Mouse (Mus musculus) heart, embryonic 13.5 days (tissue): ENCODE measurements around the gene Copa. TPM values are rescaled to one million over a fixed set of nuclear protein-coding genes. Genes with fewer than 3 reads are reported as not detected.

Experiments
- ATAC-seq: fragments of 200-750 bp; cut with Nextera tagmentation; 2 replicates; pipeline ENCODE4 v1.8.0; 2017; ENCODE audit warnings: moderate TSS enrichment; ENCODE audit not compliant: insufficient number of reproducible peaks, low FRiP score, low TSS enrichment; ENCODE audit errors: extremely low read depth
- H3K27ac ChIP-seq: fragments of 300-500 bp; sonication (generic); replicated peaks from 2 replicates; pipeline ENCODE4 v1.5.1; 2015; ENCODE audit warnings: moderate library complexity, mild to moderate bottlenecking, inconsistent platforms
- H3K27me3 ChIP-seq: fragments of 300-500 bp; sonication (generic); replicated peaks from 2 replicates; pipeline ENCODE4 v1.6.1; 2015; ENCODE audit warnings: mild to moderate bottlenecking, inconsistent platforms
- H3K36me3 ChIP-seq: fragments of 300-500 bp; sonication (generic); 2 replicates; pipeline ENCODE4 v1.6.1; 2015; ENCODE audit warnings: mild to moderate bottlenecking, inconsistent platforms
- H3K4me1 ChIP-seq: fragments of 300-500 bp; sonication (generic); 2 replicates; pipeline ENCODE4 v1.6.1; 2015; ENCODE audit warnings: inconsistent platforms
- H3K4me2 ChIP-seq: fragments of 300-500 bp; sonication (generic); 2 replicates; pipeline ENCODE4 v1.6.1; 2015; ENCODE audit warnings: inconsistent platforms, mild to moderate bottlenecking, moderate library complexity
- H3K4me3 ChIP-seq: fragments of 300-500 bp; sonication (generic); 2 replicates; pipeline ENCODE4 v1.5.1; 2015; ENCODE audit warnings: moderate library complexity, mild to moderate bottlenecking, inconsistent platforms
- H3K9ac ChIP-seq: fragments of 300-500 bp; sonication (generic); 2 replicates; pipeline ENCODE4 v1.6.1; 2015; ENCODE audit warnings: inconsistent platforms, mild to moderate bottlenecking, moderate library complexity
- H3K9me3 ChIP-seq: fragments of 300-500 bp; sonication (generic); 2 replicates; pipeline ENCODE4 v1.6.1; 2016; ENCODE audit warnings: inconsistent platforms
- WGBS: fragments of 180-500 bp; shearing (Covaris S2); methylation state at CpG from one replicate; pipeline ENCODE4 v1.1.7; 2015; ENCODE audit warnings: mixed read lengths; 5-methylcytosine and 5-hydroxymethylcytosine counted together
- polyA plus RNA-seq: library from polyadenylated mRNA; unstranded; fragments of >200 nt; fragmentation: Nextera tagmentation; extraction: Ambion mirVana; gene quantifications from 2 replicates; pipeline ENCODE4 v1.2.1, GENCODE M21; 2015

Gene Copa
- polyA plus RNA-seq, 1 experiment from 2014 or later = 163 TPM

DNA sequence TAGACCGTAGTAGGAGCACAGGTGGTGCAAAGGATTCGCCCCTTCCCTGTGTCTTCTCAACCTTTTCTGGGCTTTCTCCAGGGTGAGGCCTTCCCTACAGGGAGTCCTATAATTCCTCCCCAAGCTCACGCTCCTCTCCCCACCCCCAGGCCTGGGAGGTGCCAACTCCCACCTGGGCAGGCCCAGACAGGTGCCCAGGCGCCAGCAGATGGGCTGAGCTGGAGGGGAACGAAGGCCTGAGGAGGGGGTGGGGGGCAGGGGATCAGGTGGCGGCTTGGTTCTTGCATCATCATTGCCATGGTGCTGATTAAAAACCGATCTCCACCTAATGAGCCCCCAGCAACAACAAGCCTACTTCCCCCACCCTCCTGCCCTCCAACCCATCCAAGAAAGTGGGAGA is 23.5 kb upstream of the Copa start:
- no peak for ATAC-seq
- Histone ChIP-seq H3K4me1 (peaks cover 17% of the 10 kb centered on the region), H3K4me2 (no peak overlapping the region), H3K27ac (no peak overlapping the region), H3K36me3 (peaks cover 3% of the 10 kb centered on the region; the same call in 1 of the 2 replicates), H3K4me3 (no peak overlapping the region), H3K9me3 (no peaks in the 10 kb centered on the region), H3K27me3 (peaks cover 54% of the 10 kb centered on the region), H3K9ac (no peak overlapping the region)
- 63% methylated on average over 7 of the region's 7 CpGs for WGBS

DNA sequence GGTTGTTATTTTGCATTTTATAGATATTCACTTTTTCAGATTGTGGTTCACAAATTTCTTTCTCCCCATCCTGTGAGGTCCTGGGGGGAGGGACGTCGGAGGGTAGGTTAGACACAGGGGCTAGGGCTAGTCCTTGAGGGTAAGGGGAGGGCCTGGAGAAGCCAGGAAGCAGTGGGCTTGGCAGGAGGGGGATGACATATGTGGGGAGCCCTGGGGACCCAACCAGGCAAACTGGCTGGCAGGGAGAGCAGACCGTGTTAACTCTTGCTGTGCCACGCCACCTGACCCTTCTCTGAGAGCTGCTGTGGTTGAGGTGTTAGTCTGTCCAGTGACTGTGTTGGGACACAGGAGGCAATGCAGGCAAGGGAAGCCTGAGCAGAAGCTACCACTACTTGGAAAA is 21.7 kb upstream of the Copa start:
- Histone ChIP-seq H3K4me2 (no peak overlapping the region), H3K9ac (no peak overlapping the region), H3K27me3 (peaks cover 36% of the 10 kb centered on the region), H3K9me3 (no peaks in the 10 kb centered on the region), H3K4me1 (peaks cover 12% of the 10 kb centered on the region), H3K4me3 (no peak overlapping the region), H3K27ac (no peak overlapping the region), H3K36me3 (peaks cover 21% of the 10 kb centered on the region)
- 42% methylated on average over 4 of the region's 4 CpGs for WGBS
- no peak for ATAC-seq

DNA sequence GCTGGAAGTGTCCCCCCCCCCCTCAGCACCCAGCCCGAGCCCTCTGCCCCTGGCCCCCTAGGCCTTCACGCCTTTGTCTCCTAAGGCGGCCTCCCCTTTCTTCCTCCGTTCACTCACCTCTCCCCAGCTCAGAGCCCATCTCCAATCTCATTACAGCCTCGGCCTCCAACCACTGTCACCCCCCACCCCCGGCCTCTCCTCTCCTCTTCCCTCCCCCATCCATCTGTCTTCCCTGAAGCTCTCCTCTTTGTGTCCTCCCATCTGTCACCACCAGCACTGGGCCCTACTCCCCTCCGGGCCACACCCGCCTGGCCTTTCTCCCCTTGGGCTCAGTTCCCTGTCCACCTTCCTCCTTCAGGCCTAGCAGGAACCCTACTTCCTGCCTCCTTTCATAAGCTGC is 21.1 kb upstream of the Copa start:
- Histone ChIP-seq H3K27me3 (peaks cover 31% of the 10 kb centered on the region), H3K4me3 (no peak overlapping the region), H3K9ac (no peak overlapping the region), H3K9me3 (no peaks in the 10 kb centered on the region), H3K4me2 (no peak overlapping the region), H3K4me1 (peaks cover 12% of the 10 kb centered on the region), H3K27ac (no peak overlapping the region), H3K36me3 (peaks cover 26% of the 10 kb centered on the region)
- ATAC-seq = no peak
- WGBS = 32% methylated on average over 8 of the region's 8 CpGs

DNA sequence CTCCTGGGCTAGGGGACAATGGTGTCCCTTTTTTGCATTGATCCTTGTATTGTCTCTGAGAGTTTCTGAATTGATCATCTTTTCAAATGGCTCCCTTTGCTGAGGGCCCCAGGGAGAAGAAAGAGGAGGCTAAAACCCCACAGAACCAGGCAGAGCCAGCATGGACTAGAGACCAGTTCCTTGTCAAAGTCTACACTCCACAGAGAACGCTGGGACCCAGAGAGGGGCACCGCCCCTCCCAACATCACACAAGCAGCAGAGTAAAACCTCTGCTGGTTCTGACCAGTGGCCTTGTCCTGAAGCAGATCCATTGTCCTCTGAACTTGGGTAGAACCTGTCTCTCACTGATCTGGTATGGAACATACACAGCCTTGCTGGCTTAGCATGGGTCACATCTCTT is 20.2 kb upstream of the Copa start:
- Histone ChIP-seq H3K4me2 (no peak overlapping the region), H3K9ac (no peak overlapping the region), H3K9me3 (no peaks in the 10 kb centered on the region), H3K36me3 (peaks cover 35% of the 10 kb centered on the region), H3K27me3 (peaks cover 22% of the 10 kb centered on the region), H3K4me3 (no peak overlapping the region), H3K4me1 (peaks cover 12% of the 10 kb centered on the region), H3K27ac (no peak overlapping the region)
- no peak for ATAC-seq
- WGBS = 78% methylated on average over 2 of the region's 2 CpGs

DNA sequence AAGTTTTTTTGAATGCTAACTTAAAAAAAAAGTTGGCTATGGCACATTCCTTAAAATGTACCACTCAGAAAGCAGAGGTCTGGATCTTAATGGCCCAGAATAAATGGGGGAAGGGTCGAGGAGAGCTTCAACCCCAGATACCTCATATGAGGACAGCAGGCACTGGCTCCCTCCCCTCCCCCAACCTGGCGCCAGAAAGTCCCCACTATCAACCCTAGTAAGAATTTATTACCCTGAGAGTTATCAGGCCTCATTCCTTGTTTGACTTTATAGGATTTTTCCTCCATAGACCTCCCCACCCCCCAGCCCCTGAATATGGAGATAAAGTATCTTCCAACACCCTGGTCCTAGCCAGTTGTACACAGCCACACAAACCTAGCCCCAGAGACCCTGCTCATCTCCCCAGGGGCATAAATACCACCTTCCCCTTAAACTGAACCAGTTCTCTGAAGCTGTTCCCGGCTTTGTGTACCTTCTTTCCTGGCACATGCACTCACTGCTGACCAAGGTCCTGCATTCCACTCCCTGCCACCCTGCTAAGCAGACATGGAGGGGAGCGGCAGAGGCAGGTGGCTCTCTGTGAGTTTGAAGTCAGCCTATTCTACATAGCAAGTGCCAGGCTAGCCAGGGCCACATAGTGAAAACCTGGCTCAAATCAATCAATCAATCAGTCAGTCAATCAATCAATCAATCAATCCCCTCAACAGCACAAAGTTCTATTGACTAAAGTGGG is 18.9 kb upstream of the Copa start:
- peaks cover 49% of the 10 kb centered on the region for H3K36me3 ChIP-seq
- no peak overlapping the region for H3K27ac ChIP-seq
- no peak overlapping the region for H3K4me3 ChIP-seq
- H3K4me1 ChIP-seq = peaks cover 12% of the 10 kb centered on the region
- H3K9ac ChIP-seq = no peak overlapping the region
- 41% methylated on average over 4 of the region's 4 CpGs for WGBS
- no peak overlapping the region for H3K4me2 ChIP-seq
- ATAC-seq = no peak
- no peaks in the 10 kb centered on the region for H3K9me3 ChIP-seq
- 0 out of 2 replicates have a peak, but pooled peaks cover 10% of the 10 kb centered on the region for H3K27me3 ChIP-seq

DNA sequence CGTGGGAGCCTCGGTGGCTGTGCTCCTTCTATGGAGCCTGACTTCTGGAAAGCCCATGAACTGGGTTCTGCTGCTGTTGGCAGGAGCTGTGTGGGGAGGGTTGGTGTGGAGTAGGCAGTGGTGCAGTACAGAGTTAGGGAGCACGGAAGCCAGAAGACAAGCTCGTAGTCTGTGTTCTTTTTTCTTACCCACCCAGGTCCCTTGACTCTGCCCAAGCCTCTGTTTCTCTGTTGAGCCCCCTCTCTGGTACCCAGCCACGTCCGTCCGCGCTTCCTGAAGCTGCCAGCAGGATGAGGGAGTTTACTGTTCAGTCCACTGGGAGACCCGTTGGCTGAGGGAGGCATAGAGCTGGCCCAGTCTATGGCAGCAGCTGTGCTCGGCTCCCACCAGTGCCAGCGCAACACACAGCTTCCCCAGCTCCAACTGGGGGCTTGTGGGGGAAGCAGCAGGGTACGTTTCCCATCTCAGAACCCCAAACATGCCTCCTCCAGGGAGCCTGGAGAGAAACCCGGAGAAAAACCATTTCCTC is 17.7 kb upstream of the Copa start:
- no peak overlapping the region for H3K27ac ChIP-seq
- no peak overlapping the region for H3K4me3 ChIP-seq
- 74% methylated on average over 13 of the region's 13 CpGs for WGBS
- H3K27me3 ChIP-seq = 0 out of 2 replicates have a peak, but pooled peaks cover 2% of the 10 kb centered on the region
- peaks cover 61% of the 10 kb centered on the region for H3K36me3 ChIP-seq
- H3K9me3 ChIP-seq = no peaks in the 10 kb centered on the region
- ATAC-seq = no peak
- peaks cover 12% of the 10 kb centered on the region for H3K4me1 ChIP-seq
- no peak overlapping the region for H3K9ac ChIP-seq
- H3K4me2 ChIP-seq = no peak overlapping the region

DNA sequence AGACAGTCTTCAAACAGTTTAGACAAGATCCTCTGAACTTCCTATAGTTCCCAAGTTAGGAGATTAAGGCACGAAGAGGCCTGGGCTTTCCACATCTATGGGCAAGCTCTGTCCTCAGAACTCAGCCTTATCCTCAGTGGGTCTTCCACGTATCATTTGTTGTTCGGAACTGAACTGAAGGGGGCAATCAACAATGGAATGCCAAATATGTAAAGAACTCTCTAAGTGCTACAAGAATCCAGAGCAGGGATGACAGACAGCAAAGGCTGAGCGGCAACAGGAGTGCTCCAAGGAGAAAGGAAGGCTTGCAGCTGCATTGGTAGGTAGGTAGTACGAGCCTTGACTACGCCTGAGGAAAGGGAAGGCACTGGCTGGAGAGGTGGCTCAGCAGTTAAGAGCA is 12.1 kb upstream of the Copa start:
- H3K27me3 ChIP-seq = no peaks in the 10 kb centered on the region
- H3K36me3 ChIP-seq = peaks cover 100% of the 10 kb centered on the region
- WGBS = 38% methylated on average over 6 of the region's 6 CpGs
- H3K4me2 ChIP-seq = no peak overlapping the region
- peaks cover 10% of the 10 kb centered on the region for H3K4me1 ChIP-seq
- no peak overlapping the region for H3K27ac ChIP-seq
- H3K9me3 ChIP-seq = no peaks in the 10 kb centered on the region
- H3K9ac ChIP-seq = no peak overlapping the region
- H3K4me3 ChIP-seq = no peak overlapping the region
- no peak for ATAC-seq

DNA sequence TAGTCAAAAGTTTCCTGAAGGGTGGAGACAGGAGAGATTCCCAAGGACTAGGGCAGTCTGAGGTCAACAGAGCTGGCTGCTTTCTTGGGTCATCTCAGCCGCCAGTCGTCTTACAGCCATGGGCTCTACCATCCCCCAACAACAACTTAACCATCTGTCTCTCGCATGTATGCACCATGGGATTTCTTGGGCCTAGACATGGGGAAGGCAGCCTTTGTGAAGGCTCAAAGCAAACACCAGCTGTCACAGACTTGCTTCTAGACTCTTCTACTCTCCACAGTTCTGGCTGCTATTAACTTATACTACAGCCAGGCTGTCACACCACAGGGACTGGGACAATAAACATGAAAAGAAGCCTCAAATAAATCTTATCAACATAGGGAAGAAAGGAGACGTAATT is 10.8 kb upstream of the Copa start:
- Histone ChIP-seq H3K9me3 (no peaks in the 10 kb centered on the region), H3K4me3 (no peak overlapping the region), H3K9ac (no peak overlapping the region), H3K36me3 (peaks cover 100% of the 10 kb centered on the region), H3K27me3 (no peaks in the 10 kb centered on the region), H3K4me2 (no peak overlapping the region), H3K4me1 (peaks cover 10% of the 10 kb centered on the region), H3K27ac (no peak overlapping the region)
- ATAC-seq = no peak
- WGBS = 66% methylated on average over 4 of the region's 4 CpGs

DNA sequence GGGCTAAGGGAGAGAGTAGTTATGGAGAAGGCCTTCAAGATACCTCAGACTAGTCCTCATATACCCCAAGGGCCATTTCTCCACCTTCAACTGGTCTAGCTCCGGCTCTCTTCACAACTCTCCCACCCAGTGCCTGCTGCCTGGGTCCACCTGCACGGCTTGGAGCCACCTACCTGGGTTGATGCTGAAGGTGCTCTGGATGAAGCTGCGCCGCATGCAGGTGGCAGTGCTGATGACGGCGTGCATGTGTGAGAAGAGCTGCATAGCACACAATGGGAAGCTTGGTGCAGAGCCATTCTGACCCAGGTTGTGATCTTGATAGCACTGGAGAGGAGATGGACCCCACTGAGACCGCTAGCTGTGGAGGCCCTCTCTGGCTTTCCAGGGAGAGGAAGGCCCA is 9.7 kb upstream of the Copa start:
- Histone ChIP-seq H3K27ac (no peak overlapping the region), H3K4me1 (peaks cover 10% of the 10 kb centered on the region), H3K27me3 (no peaks in the 10 kb centered on the region), H3K9me3 (no peaks in the 10 kb centered on the region), H3K36me3 (peaks cover 98% of the 10 kb centered on the region), H3K9ac (no peak overlapping the region), H3K4me3 (no peak overlapping the region), H3K4me2 (no peak overlapping the region)
- no peak for ATAC-seq
- 90% methylated on average over 7 of the region's 7 CpGs for WGBS

DNA sequence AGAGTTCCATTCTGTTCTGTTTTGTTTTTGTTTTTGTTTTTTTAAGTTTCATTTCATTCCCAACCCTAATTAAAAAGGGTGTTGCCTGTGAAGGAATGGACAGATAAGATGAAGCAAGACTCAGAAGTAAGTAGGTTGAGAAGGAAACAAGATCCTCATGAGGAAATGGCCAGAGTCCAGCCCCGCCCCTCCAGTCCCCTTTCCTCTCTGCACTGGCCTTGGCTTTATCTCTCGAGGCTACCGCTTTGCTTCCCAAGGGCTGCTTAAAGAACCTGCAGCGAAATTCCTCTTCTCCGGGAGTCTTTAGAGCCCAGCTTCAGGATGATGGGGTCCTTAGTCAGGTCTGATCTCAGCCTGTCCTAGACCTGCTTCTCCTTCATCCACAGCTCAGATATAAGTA is 4.3 kb upstream of the Copa start:
- H3K4me1 ChIP-seq = peaks cover 9% of the 10 kb centered on the region

DNA sequence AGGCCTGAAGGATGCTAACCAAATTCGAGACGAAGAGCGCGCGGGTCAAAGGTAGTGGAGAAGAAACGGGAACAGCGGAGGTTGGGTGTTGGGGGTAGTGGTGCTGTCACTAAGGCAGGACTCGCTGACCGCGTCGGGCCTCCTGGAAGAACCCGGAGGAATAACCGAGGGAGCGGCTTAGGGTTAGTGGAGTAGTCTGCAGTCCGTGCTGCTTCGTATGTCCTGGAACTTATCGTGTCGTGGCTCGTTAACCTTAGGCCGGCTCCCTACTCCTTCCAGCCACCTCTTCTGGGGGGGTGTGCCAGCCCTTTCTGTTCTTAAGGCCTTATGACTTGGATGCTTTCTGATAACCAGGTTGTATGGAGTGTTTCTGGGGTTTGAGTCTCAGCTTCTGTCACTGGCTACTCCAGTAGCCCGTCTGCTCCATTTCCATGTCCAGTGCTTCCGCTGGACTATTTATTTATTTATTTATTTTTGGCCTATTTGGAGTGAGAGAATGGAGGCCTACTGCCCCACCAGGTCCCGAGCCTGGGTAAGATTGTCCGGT is 643 bp downstream of the Copa start:
- H3K9me3 ChIP-seq = no peaks in the 10 kb centered on the region
- peak overlapping the region; percentile 98 for H3K9ac ChIP-seq
- peak; percentile 27; the same call in 1 of the 2 replicates for ATAC-seq
- H3K36me3 ChIP-seq = peaks cover 33% of the 10 kb centered on the region
- peak overlapping the region; percentile 84 for H3K27ac ChIP-seq
- H3K4me2 ChIP-seq = peak overlapping the region; percentile 78
- H3K4me1 ChIP-seq = peaks cover 30% of the 10 kb centered on the region
- no peaks in the 10 kb centered on the region for H3K27me3 ChIP-seq
- peak overlapping the region; percentile 96 for H3K4me3 ChIP-seq
- under 1% methylated on average over 24 of the region's 24 CpGs for WGBS

More for the DNA sequence above, 4.3 kb upstream of the Copa start:
- Histone ChIP-seq H3K27me3 (no peaks in the 10 kb centered on the region), H3K9ac (0 out of 2 replicates have a peak overlapping the region, but pooled peaks have one; percentile 1), H3K27ac (peak overlapping the region; percentile 16), H3K4me2 (no peak overlapping the region), H3K9me3 (no peaks in the 10 kb centered on the region), H3K4me3 (no peak overlapping the region), H3K36me3 (peaks cover 74% of the 10 kb centered on the region)
- 35% methylated on average over 5 of the region's 5 CpGs for WGBS
- ATAC-seq = no peak

DNA sequence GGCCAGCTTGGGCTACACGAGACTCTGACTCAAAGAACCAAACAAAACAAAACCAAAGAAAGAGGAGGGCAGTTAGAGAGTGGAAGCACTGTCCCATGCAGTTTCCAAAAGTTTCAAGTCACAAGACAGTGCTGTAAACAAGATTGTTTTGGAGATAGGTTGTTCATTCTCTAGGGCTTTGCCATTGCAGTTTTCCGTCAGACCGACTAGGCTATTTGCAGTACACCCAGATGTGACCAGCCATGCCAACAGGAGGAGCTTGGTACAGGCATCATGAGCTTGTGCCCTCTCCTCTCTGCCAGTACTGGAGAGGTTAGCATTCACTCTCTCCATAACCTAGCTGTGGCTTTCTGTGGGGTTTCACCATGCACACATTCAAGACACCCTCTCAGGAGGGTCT is 11.2 kb downstream of the Copa start:
- Histone ChIP-seq H3K27me3 (no peaks in the 10 kb centered on the region), H3K4me1 (peaks cover 28% of the 10 kb centered on the region), H3K9ac (no peak overlapping the region), H3K27ac (peak overlapping the region; percentile 78), H3K4me2 (no peak overlapping the region), H3K9me3 (no peaks in the 10 kb centered on the region), H3K36me3 (peaks cover 90% of the 10 kb centered on the region), H3K4me3 (no peak overlapping the region)
- 57% methylated on average over 3 of the region's 3 CpGs for WGBS
- ATAC-seq = no peak
